22 mouse cellular contexts compared by ENCODE assay signal in the genomic region with DNA sequence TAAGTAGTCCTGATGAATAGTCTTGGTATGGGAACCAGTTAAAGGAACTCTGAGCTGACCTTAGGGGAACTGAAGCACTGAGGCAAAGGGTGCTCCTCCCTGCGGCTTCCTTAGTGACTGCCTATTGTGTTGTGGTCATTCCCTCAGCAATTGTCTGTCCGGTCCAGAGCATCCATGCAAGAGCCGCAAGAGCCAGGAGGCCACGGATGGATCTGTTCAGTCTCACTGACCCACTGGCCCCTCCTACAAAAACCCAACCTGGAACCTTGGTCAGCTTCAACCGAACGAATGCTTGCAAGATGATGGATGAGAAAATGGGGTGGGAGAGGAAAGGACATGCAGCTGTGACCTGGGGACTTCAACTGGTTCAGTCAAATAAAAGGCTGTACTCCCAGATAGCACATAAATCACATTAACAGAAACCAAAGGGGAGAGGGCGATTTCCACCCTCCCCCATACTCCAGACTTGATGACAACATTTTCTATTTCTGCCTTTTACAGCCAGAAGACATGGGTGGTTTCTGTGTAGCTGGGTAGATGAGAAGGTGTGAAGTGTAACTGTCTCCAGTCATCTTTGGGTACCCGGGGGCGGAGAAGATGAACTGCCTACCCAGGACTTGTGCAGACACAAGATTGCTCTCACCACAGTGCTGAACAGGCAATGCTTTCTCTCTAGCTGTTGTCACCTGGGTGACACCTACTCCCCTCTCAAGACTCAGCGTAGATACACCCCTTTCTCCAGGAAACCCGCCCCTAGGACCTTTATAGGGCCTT.
DNase-seq lines count a peak whose midpoint lies in the region; ATAC-seq lines count a peak whose summit lies in the region.
"Had no signal": no experiment of that assay in that cellular context is flagged by ENCODE, and none has a peak within 500 bp of the region (broad histone marks: within the 10 kb centered on the region; RNA-seq: fewer than 3 reads in every experiment).

No protein-coding gene starts in this region.

- ATAC-seq in frontal cortex, adult (ENCODE audit: low TSS enrichment) = peak; percentile 90
- no peak for ATAC-seq in erythroid progenitor cell, adult 5-6 weeks (replicated peaks; ENCODE audit: low FRiP score, poor library complexity, severe bottlenecking)
- no peak for ATAC-seq in heart, embryonic 12.5 days (ENCODE audit: insufficient number of reproducible peaks, low FRiP score)
- ATAC-seq: activated CD4-positive, CD25-positive, alpha-beta regulatory T cell, adult 4 months; liver, embryonic 12.5 days; Patski had no signal

- WGBS in heart, embryonic 12.5 days = 67% methylated on average over 11 of the region's 11 CpGs

- H3K9me3 ChIP-seq in heart, embryonic 12.5 days (replicated peaks) = no peaks in the 10 kb centered on the region
- H3K9me3 ChIP-seq: hindbrain, embryonic 12.5 days; liver, embryonic 12.5 days; megakaryocyte, embryonic 14.5 days; neural tube, embryonic 13.5 days had no signal

- H3K27ac ChIP-seq in heart, embryonic 12.5 days (ENCODE audit: poor library complexity, severe bottlenecking) = no peak overlapping the region
- H3K27ac ChIP-seq: hindbrain, embryonic 12.5 days; liver, embryonic 12.5 days; neural tube, embryonic 13.5 days had no signal

- H3K4me3 ChIP-seq in heart, embryonic 12.5 days = no peak overlapping the region
- H3K4me3 ChIP-seq: hindbrain, embryonic 12.5 days; liver, embryonic 12.5 days; megakaryocyte, embryonic 14.5 days; neural tube, embryonic 13.5 days had no signal

- H3K27me3 ChIP-seq in heart, embryonic 12.5 days (replicated peaks) = no peaks in the 10 kb centered on the region
- H3K27me3 ChIP-seq: hindbrain, embryonic 12.5 days; liver, embryonic 12.5 days; neural tube, embryonic 13.5 days had no signal

- H3K9ac ChIP-seq in heart, embryonic 12.5 days = no peak overlapping the region
- H3K9ac ChIP-seq: hindbrain, embryonic 12.5 days; liver, embryonic 12.5 days; neural tube, embryonic 13.5 days had no signal

- H3K4me2 ChIP-seq in heart, embryonic 12.5 days = no peak overlapping the region
- H3K4me2 ChIP-seq: hindbrain, embryonic 12.5 days; liver, embryonic 12.5 days; neural tube, embryonic 13.5 days had no signal

- H3K4me1 ChIP-seq in heart, embryonic 12.5 days (replicated peaks) = peaks cover 33% of the 10 kb centered on the region
- H3K4me1 ChIP-seq: hindbrain, embryonic 12.5 days; liver, embryonic 12.5 days; megakaryocyte, embryonic 14.5 days; neural tube, embryonic 13.5 days had no signal

- intact Hi-C loops in left cerebral cortex, postnatal 10 days (cut with DNase I) = no loop called here

- no peak for DNase-seq in frontal cortex, postnatal 25 days (ENCODE audit: low spot score in 2 of 2)
- peak; percentile 39 to 60 for DNase-seq in left cerebral cortex, adult 18-20 months (ENCODE audit: low spot score in 2 of 2)
- DNase-seq in left cerebral cortex, postnatal 10 days (ENCODE audit: extremely low spot score in 1 of 2, low spot score in 2 of 2) = no peak
- DNase-seq in frontal cortex, adult 2 months (ENCODE audit: extremely low spot score in 1 of 2, low spot score in 1 of 2) = peak; percentile 74 to 76
- DNase-seq in right cerebral cortex, postnatal 36 days (ENCODE audit: low spot score in 2 of 2) = peak; percentile 62 to 77
- DNase-seq: adrenal gland, postnatal 14 days; cerebellum, adult 18-20 months; cerebellum, postnatal 36 days; gastrocnemius, postnatal 25 days; kidney, adult 8-10 months; lung, adult 2 months; midbrain, embryonic 14.5 days; thymus, postnatal 14 days had no signal

- H3K36me3 ChIP-seq in heart, embryonic 12.5 days = no peaks in the 10 kb centered on the region
- H3K36me3 ChIP-seq: hindbrain, embryonic 12.5 days; liver, embryonic 12.5 days; neural tube, embryonic 13.5 days had no signal

Comparison
In these comparisons a context has a peak if more than half of its experiments do, and no peak if none do; other contexts are left out.
1. DNase-seq: peak in left cerebral cortex, adult 18-20 months (2 of 2), frontal cortex, adult 2 months (2 of 2) and right cerebral cortex, postnatal 36 days (2 of 2); none in frontal cortex, postnatal 25 days (0 of 2) and left cerebral cortex, postnatal 10 days (0 of 2).